Mouse (Mus musculus) limb, embryonic 12.5 days (tissue): Measurements from ENCODE around the gene Tmem9b. TPM values are rescaled to one million over a fixed set of nuclear protein-coding genes. Genes with fewer than 3 reads are reported as not detected.

ENCODE experiments used
- ATAC-seq: fragments of 200-750 bp; cut with Nextera tagmentation; 2 replicates; pipeline ENCODE4 v1.8.0; 2017; ENCODE audit warnings: low read depth, moderate TSS enrichment; ENCODE audit not compliant: insufficient number of reproducible peaks, insufficient read depth, low FRiP score, low TSS enrichment
- H3K27ac ChIP-seq: fragments of 300-500 bp; sonication (generic); 2 replicates; pipeline ENCODE4 v1.5.1; 2016; ENCODE audit warnings: mild to moderate bottlenecking, moderate library complexity
- H3K27me3 ChIP-seq: fragments of 300-500 bp; sonication (generic); 2 replicates; pipeline ENCODE4 v1.6.1; 2016; ENCODE audit warnings: mild to moderate bottlenecking, moderate library complexity
- H3K36me3 ChIP-seq: fragments of 300-500 bp; sonication (generic); 2 replicates; pipeline ENCODE4 v1.6.1; 2016; ENCODE audit warnings: mild to moderate bottlenecking, moderate library complexity
- H3K4me1 ChIP-seq: fragments of 300-500 bp; sonication (generic); replicated peaks from 2 replicates; pipeline ENCODE4 v1.6.1; 2016
- H3K4me2 ChIP-seq: fragments of 300-500 bp; sonication (generic); 2 replicates; pipeline ENCODE4 v1.6.1; 2016; ENCODE audit warnings: mild to moderate bottlenecking, moderate library complexity
- H3K4me3 ChIP-seq: fragments of 300-500 bp; sonication (generic); replicated peaks from 2 replicates; pipeline ENCODE4 v1.5.1; 2016; ENCODE audit warnings: mild to moderate bottlenecking
- H3K9ac ChIP-seq: fragments of 300-500 bp; sonication (generic); replicated peaks from 2 replicates; pipeline ENCODE4 v1.6.1; 2016; ENCODE audit warnings: mild to moderate bottlenecking, moderate library complexity
- H3K9me3 ChIP-seq: fragments of 300-500 bp; sonication (generic); 2 replicates; pipeline ENCODE4 v1.6.1; 2016; ENCODE audit warnings: mild to moderate bottlenecking, moderate library complexity
- WGBS: fragments of 180-500 bp; shearing (Covaris S2); methylation state at CpG from one replicate; pipeline ENCODE4 v1.1.7; 2016; 5-methylcytosine and 5-hydroxymethylcytosine counted together
- polyA plus RNA-seq: library from polyadenylated mRNA; unstranded; fragments of >200 nt; fragmentation: Nextera tagmentation; extraction: Ambion mirVana; gene quantifications from 2 replicates; pipeline ENCODE4 v1.2.1, GENCODE M21; 2016

Tmem9b gene
- polyA plus RNA-seq, 1 experiment from 2014 or later: 25.8 TPM

DNA sequence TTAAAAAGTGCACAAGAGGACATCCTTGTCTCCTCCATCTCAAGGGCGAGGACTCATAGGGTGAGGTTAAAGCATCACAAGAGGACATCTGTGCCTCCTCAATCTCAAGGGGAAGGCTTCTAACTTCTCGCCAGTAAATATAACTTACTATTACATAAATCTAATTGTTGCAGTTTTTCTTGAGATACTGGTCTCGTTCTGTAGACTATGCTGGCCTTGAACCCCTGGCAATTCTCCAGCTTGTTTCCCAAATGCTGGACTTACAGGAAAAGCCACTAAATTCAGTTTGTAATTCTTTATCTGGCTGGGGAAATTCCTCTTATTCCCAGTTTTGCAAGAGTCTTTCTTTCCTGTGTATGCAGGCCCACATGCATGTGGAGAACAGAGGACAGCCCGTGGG is 17.9 kb downstream of the Tmem9b start:
- Histone ChIP-seq H3K36me3 (peaks cover 11% of the 10 kb centered on the region; the same call in 1 of the 2 replicates), H3K27ac (no peak overlapping the region)

DNA sequence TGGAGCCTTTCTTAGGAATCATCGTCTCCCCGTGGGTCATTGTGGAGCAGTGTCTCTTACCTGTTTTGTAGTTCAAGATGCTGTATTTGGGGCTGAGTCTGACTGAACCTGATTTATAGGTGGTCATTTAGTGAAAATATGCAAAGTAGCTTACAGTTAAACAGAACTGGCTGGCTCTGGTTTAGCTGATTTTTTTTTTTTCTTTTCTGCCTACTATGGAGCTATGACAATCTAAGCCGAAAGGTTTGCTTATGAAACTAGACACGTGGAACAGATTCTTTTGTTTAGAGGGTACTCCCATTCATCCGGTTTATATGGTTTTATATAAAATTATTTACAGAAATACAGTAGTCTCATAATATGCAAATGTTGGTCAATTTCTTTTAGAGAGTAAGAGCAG is 21.0 kb downstream of the Tmem9b start, which contains the start of gene Ascl3:
TSS of gene Ascl3 (minus strand) at position 101 of the 400 bp plus-strand sequence.
- Histone ChIP-seq H3K9ac (no peak within 1 kb of the TSS), H3K4me2 (no peak within 1 kb of the TSS), H3K27me3 (peaks cover 5% of the 10 kb centered on the region; the same call in 1 of the 2 replicates), H3K4me3 (no peak within 1 kb of the TSS), H3K27ac (no peak within 1 kb of the TSS), H3K4me1 (no peaks in the 10 kb centered on the region), H3K36me3 (peaks cover 8% of the 10 kb centered on the region; the same call in 1 of the 2 replicates), H3K9me3 (no peaks in the 10 kb centered on the region)
- no peak for ATAC-seq
- 87% methylated on average over 5 of the region's 5 CpGs for WGBS

More for the DNA sequence above, 17.9 kb downstream of the Tmem9b start:
- Histone ChIP-seq H3K9me3 (no peaks in the 10 kb centered on the region), H3K4me2 (no peak overlapping the region), H3K4me1 (no peaks in the 10 kb centered on the region), H3K27me3 (no peaks in the 10 kb centered on the region), H3K4me3 (no peak overlapping the region), H3K9ac (no peak overlapping the region)
- no peak for ATAC-seq
- 89% methylated on average over 4 of the region's 4 CpGs for WGBS

DNA sequence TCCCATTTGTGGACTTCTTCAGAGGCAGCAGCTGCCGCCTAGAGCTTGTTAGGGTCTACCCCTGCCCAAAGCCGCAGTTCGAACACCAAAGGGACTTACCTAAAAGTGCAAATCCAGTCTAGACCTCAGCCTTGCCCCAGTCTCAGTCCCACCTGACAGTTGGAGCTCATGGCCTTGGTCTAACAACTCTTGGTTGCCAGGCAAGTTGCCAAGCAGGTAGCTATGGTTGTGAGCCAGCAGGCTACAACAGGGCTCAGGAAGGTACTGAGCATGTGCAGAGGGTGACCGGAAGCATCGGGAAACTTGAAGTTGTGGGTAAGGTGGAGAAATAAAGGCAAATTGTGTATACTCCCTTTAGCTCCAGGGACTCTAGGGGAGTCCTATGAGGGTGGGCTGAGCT is 29.0 kb downstream of the Tmem9b start, which contains the start of gene BC051019:
TSS of gene BC051019 (minus strand) at position 154 of the 400 bp plus-strand sequence.
- H3K4me1 ChIP-seq: no peaks in the 10 kb centered on the region
- H3K9ac ChIP-seq: no peak within 1 kb of the TSS
- 93% methylated on average over 5 of the region's 5 CpGs for WGBS
- ATAC-seq: no peak
- H3K27me3 ChIP-seq: peaks cover 5% of the 10 kb centered on the region; the same call in 1 of the 2 replicates
- no peaks in the 10 kb centered on the region for H3K36me3 ChIP-seq
- H3K4me2 ChIP-seq: no peak within 1 kb of the TSS
- H3K9me3 ChIP-seq: 0 out of 2 replicates have a peak, but pooled peaks cover 4% of the 10 kb centered on the region
- no peak within 1 kb of the TSS for H3K4me3 ChIP-seq
- no peak within 1 kb of the TSS for H3K27ac ChIP-seq

DNA sequence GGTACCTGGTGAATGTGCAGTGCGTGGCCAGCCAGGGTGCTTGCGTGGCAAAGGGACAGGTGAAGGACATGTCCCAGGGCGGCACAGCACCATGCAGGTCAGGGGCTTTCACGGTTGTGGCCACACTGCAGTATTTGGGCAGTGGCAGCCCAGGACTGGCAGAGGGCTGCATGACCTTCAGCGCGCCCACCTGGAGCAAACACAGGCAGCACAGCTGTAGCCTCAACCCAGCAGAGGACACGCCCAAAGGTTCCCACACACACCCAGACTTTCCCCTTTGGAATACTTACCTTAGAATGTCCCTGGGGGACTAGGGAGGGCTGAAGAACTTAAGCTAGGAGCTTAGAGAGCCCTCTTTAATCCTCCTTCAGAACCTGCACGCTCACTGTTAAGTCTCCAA is 29.6 kb downstream of the Tmem9b start:
- ATAC-seq: no peak
- Histone ChIP-seq H3K9ac (no peak overlapping the region), H3K4me2 (no peak overlapping the region), H3K4me1 (no peaks in the 10 kb centered on the region), H3K9me3 (0 out of 2 replicates have a peak, but pooled peaks cover 4% of the 10 kb centered on the region), H3K36me3 (no peaks in the 10 kb centered on the region), H3K27me3 (peaks cover 5% of the 10 kb centered on the region; the same call in 1 of the 2 replicates), H3K4me3 (no peak overlapping the region), H3K27ac (no peak overlapping the region)
- WGBS: 95% methylated on average over 8 of the region's 8 CpGs

DNA sequence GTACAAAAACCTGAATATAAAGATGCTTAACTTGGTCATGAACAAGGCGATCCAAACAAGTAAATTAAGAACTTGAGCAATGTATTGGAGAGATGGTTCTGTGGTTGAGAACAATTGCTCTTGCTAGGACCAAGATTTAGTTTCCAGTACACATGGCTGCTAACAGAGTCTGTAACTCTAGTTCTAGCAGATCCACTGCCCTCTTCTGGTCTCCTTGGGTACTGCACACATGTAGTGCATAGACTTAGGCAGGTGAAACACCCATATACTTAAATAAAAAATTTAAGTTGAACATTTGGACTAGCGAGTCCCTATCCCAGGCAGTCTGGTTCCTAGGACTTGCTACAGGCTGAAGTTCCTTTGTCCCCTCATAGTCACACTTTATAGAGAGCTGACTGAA is 30.1 kb downstream of the Tmem9b start:
- Histone ChIP-seq H3K9me3 (0 out of 2 replicates have a peak, but pooled peaks cover 4% of the 10 kb centered on the region), H3K27ac (no peak overlapping the region), H3K36me3 (no peaks in the 10 kb centered on the region), H3K27me3 (peaks cover 2% of the 10 kb centered on the region; the same call in 1 of the 2 replicates), H3K4me2 (no peak overlapping the region), H3K4me1 (no peaks in the 10 kb centered on the region), H3K4me3 (no peak overlapping the region), H3K9ac (no peak overlapping the region)
- no peak for ATAC-seq
- WGBS: 92% methylated on average over 2 of the region's 2 CpGs

DNA sequence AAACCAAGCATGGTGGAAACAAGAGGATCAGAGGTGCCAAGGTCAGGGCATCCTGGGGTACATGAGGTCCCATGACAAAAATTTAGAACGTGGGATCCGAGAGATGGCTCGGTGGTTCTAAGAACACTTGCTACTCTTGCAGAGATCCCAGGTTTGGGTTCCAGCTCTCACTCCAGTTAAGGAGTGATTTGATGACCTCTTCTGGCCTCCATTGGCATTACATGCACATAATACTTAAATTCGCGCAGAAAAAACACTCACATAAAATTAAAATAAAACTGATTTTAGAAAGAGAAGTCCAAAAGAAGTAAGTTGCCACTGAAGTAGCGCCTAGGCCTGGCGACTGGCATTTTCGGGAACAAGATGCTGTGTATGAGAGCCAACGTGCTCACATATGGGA is 33.4 kb downstream of the Tmem9b start:
- H3K4me2 ChIP-seq: no peak overlapping the region
- ATAC-seq: no peak
- H3K9ac ChIP-seq: no peak overlapping the region
- H3K27me3 ChIP-seq: no peaks in the 10 kb centered on the region
- H3K4me3 ChIP-seq: no peak overlapping the region
- no peak overlapping the region for H3K27ac ChIP-seq
- WGBS: 67% methylated on average over 9 of the region's 9 CpGs
- H3K9me3 ChIP-seq: 0 out of 2 replicates have a peak, but pooled peaks cover 4% of the 10 kb centered on the region
- no peaks in the 10 kb centered on the region for H3K4me1 ChIP-seq
- H3K36me3 ChIP-seq: no peaks in the 10 kb centered on the region

DNA sequence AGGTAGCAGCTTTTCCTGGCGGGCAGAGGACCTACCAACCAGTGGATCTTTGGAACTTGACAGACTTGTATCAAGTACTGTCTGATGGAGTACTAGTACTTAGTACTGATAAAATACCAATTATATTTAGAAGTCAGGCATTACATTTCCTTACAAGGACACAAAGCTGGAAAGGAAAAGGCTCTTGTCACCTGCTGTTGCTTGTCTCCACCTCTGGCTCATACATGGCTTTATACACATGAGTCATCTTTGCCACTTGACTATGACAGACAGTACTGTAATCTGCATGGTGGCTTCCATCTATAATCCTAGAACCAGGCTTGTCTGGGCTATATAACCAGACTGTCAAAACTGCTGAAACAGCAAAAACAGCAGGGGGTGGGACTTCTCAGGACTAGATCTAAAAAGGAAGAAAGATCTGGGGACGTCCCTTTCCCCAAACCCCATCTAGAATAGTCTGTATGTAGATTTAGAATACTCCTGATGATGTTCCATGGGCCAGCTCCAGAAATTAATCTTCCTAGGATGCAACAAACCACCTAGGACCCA is 39.2 kb downstream of the Tmem9b start:
- Histone ChIP-seq H3K4me1 (peaks cover 7% of the 10 kb centered on the region), H3K36me3 (peaks cover 38% of the 10 kb centered on the region), H3K4me2 (no peak overlapping the region), H3K9ac (no peak overlapping the region), H3K27me3 (no peaks in the 10 kb centered on the region), H3K9me3 (no peaks in the 10 kb centered on the region), H3K27ac (no peak overlapping the region), H3K4me3 (no peak overlapping the region)
- ATAC-seq: no peak
- 89% methylated on average over 2 of the region's 2 CpGs for WGBS

DNA sequence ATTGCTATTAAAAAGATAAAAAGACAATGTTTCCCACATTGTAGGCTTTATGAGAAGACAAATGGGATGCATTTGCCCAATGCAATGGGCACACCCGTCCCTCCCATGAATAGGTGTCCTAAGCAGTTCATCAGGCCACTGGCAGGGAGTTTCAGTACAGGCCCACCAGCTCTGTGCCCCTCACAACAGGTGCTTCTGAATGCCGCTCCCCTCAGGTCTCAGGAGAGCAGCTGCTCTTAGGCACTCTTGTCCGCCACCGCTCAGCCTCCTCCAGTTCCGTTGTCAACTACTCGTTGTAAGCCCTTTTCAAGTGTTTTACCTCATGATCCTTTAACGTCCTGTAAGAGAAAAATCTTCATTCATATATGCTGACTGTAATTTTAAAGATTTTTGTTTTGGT is 40.5 kb downstream of the Tmem9b start:
- no peak for ATAC-seq
- Histone ChIP-seq H3K27me3 (no peaks in the 10 kb centered on the region), H3K4me3 (no peak overlapping the region), H3K4me1 (peaks cover 10% of the 10 kb centered on the region), H3K27ac (no peak overlapping the region), H3K9ac (no peak overlapping the region), H3K9me3 (no peaks in the 10 kb centered on the region), H3K36me3 (peaks cover 38% of the 10 kb centered on the region), H3K4me2 (no peak overlapping the region)
- 84% methylated on average over 7 of the region's 7 CpGs for WGBS

DNA sequence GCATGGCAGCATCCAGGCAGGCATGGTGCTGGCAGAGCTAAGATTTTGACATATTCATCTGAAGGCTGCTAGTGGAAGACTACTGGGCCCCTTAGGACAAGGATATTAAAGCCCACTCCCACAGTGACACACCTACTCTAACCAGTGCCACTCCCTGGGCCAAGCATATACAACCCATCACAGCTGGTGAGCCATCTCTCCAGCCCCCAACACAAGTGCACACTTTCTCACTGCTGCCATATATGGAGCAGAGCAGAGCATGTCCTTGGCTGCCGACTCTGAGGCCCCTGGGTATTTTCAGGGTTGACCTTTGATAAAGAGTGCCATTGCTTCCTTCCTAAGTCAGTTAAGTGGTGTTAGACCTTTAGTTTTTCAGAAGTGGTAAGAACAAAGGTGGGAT is 42.6 kb downstream of the Tmem9b start:
- WGBS: 73% methylated on average over 1 of the region's 1 CpGs

DNA sequence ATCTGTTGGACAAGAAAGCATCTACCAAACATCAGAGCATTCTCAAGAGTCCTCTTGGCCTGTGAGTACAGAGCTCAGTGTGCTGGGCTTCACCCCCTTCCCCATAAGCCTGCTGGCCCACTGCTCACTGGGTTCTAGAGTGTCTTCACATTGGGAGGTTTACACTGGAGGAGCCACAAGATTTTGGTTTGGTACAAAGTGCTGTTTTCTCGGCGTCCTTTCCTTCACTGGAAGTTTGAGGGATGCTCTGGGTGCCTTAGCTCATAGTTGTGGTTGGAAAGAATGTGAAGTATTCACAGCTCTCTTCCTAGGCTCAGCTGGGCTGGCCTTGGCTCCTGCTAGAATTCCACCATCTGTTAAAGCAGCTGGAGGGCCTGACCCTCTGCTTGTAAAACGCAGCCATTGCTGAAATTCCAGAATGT is 43.7 kb downstream of the Tmem9b start:
- Histone ChIP-seq H3K27ac (peak overlapping the region; percentile 62; the same call in 1 of the 2 replicates), H3K4me2 (no peak overlapping the region), H3K27me3 (no peaks in the 10 kb centered on the region), H3K9ac (no peak overlapping the region), H3K4me3 (no peak overlapping the region), H3K36me3 (peaks cover 38% of the 10 kb centered on the region), H3K9me3 (no peaks in the 10 kb centered on the region), H3K4me1 (peaks cover 15% of the 10 kb centered on the region)
- 41% methylated on average over 3 of the region's 3 CpGs for WGBS
- ATAC-seq: no peak

More for the DNA sequence above, 42.6 kb downstream of the Tmem9b start:
- H3K9ac ChIP-seq: no peak overlapping the region
- H3K4me3 ChIP-seq: no peak overlapping the region
- H3K36me3 ChIP-seq: peaks cover 38% of the 10 kb centered on the region
- H3K4me1 ChIP-seq: peaks cover 10% of the 10 kb centered on the region
- H3K27ac ChIP-seq: no peak overlapping the region
- H3K9me3 ChIP-seq: no peaks in the 10 kb centered on the region
- no peaks in the 10 kb centered on the region for H3K27me3 ChIP-seq
- no peak overlapping the region for H3K4me2 ChIP-seq
- ATAC-seq: no peak

DNA sequence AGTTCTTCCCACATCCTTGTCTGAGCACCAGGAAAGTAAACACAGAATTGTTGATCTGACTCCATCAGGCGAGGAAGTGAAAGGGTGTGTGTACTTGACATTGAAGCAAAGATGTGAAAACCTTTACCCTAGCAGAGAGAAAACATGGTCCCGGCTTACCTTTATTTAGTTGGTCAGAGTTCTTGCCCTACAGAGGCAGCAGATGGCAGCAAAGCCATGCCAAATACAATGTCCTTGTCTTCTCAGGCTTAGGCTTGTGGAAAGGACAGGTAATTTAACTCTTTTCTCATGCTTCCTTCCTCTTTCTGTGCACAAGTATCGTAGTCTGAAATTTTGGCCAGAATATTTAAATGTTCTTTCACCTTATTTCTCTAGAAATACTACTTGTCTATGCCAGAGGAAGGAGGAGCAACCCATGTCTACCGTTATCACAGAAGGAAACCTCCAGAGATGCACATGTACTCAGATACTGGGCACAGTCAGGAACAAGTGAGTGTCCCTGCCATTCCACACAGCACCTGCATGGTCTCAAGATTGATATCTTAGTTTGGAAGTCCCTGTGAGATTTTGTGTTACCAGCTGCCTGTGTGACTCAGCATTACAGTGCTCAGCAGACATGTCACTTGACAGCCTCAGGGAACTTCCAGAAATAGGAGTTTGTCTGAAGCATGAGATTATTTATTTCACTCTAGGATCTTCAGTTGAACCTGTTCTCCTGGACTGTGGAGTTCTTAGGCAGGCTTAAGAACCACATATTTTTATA is 45.5 kb downstream of the Tmem9b start:
- Histone ChIP-seq H3K27me3 (no peaks in the 10 kb centered on the region), H3K9ac (no peak overlapping the region), H3K4me1 (peaks cover 19% of the 10 kb centered on the region), H3K27ac (no peak overlapping the region), H3K4me3 (no peak overlapping the region), H3K9me3 (no peaks in the 10 kb centered on the region), H3K4me2 (no peak overlapping the region), H3K36me3 (peaks cover 27% of the 10 kb centered on the region)
- WGBS: 49% methylated on average over 4 of the region's 4 CpGs
- ATAC-seq: no peak
